Mouse (Mus musculus) T-cell, adult 2 months (primary cell): ENCODE measurements around the gene Tuba8.

Source experiments
- DNase-seq: peaks from one replicate; pipeline ENCODE4 v3.0.0; 2022; ENCODE audit warnings: low spot score

The Tuba8 gene

DNA sequence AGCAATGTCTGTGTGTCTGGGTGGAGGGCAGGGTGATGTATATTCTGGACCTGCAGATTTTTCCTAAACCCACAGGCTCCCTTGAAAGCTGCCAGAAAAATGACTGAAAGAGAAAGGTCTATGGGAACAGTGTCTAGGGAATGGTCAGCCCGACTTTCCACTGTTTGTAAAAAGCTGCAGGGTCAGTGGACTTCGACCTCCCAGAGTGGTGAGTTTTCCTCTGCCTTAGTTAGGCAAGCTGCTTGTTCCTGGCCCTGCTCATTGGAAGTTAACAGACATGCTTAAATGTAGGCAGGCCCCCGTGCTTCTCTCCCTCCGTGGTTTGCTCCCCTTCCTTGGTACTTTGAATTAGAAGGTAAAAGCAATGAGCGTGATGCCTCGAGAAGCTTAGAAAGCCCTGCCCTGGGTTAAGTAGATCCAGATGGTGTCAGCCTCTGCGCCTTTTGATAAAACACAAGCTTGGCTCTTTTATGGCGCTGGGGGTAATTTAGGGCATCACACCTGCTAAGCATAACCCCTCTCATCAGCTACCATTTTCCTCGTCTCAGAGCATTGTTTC, 12.6 kb upstream of the Tuba8 start:
- no peak for DNase-seq

DNA sequence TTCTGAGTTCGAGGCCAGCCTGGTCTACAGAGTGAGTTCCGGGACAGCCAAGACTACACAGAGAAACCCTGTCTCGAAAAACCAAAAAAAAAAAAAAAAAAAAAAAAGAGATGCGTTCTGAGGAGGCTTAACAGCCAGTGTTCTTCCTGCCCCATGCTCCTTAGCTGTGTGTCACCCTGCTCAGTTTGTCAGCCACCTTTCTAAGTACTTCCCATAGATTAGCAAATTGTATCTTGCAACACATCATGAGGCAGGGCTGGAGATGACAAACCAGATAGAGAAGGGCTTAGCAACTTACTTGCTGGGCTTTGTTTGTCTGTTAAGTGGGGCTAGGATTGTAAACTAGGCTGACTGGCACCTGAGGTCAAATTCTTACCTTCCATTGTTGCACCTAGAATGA, 10.0 kb upstream of the Tuba8 start:
- no peak for DNase-seq

DNA sequence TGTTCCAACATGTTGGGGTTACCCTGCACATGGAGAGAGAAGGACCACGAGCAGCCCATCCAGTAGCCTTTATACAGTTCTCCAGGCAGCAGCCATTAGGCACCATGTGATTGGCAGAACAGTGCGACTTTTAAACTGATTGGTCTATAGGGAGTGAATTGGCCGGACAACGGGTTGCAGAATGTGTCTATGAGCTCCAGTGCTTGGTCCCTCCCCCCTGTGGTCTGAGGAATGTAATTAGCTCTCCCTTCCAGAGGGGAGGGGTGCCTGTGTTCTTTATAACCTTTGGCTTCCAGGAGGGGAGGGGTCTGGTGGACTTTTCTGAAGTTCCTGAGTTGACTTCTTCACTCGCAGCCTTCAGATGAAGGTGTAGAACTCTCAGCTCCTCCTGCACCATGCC, 8.5 kb upstream of the Tuba8 start:
- DNase-seq: no peak

DNA sequence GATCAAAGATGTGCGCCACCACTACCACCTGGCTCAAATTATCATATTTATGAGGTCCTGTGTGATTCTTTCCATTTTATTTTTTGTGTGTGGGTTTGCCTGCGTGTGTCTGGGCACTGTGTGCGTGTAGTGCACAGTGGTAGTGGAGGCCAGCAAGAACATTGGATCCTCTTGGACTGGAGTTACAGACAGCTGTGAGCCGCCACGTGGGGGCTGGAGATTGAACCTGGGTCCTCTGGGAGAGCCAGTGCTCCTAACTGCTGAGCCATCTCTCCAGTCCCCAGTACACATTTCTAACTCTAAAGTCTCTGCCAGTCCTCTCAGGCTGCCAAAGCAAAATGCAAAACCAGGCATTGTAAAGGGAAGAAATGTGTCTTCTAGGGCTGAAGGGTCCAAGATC, 4.0 kb upstream of the Tuba8 start:
- no peak for DNase-seq

DNA sequence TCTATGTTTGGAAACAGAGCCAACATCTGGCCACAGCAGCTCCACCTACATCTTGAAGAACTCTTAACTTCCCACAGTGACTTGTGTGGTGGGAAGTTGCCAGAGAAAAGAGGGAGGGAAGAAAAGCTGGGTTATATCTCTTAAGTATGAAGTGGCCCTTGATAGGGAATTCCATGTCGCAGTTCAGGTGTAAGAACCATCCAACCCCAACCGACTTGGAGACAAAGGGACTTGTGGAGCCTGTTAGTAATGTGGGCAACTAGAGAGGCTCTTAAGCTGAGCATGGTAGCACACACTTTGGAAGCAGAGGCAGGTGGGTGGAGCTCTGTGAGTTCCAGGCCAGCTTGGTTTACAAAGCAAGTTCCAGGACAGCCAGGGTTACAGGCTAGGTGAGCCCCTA, 912 bp upstream of the Tuba8 start:
- DNase-seq: no peak

DNA sequence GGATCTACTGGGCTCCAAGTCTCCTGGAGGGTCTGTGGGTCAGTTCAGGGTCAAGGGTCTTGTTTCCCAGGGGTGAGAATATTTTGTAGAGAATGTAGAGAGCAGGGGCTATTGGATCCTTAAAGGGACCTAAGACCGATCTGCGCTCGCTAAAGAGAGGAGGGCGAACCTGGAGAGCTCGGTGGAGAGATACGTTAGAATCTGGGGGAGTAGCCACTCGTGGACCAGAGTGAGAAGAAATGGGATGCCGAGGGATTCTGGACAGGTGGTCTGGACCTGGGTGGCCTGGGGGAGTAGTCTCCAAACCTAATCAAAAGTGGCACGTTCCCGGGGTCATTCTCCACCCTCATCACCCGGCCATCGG, 412 bp downstream of the Tuba8 start:
- no peak for DNase-seq

DNA sequence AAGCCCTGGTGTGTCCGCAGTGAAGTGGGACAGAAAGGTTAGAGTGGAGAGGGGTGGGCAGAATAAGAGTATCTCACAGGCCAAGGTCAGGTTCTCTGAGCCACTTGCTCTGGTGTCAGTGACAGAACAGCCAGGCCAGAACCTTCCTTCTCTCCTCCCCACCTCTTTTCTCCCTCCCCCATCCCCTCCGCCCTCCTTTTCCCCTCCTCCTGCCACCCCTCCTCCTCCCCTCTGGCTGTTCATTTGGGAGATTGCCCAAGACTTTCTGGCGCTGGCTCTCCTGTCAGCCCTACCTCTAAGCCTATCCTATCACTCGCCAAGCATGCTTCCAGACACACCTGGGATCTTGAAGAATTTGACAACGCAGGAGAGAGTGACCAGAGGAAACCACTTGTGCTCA, 1.2 kb downstream of the Tuba8 start:
- DNase-seq: no peak

DNA sequence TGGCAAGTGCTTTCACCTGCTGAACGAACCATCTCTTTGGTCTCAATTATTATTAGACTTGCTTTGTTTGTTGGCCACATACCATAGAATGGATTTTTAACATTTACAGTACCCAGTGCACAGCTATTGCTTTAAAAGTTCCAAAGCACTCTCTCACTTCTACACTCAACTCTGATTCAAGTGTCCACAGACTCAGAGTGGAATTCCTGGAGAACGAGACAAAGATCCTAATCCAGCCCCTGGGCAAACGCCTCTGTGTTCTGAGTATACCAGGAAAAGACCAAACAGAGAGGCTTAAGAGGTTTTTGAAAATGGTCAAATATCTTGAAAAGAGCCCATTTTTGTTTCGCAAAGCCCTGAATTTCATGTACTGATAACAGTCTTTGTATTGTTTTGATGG, 2.5 kb downstream of the Tuba8 start:
- DNase-seq: no peak

DNA sequence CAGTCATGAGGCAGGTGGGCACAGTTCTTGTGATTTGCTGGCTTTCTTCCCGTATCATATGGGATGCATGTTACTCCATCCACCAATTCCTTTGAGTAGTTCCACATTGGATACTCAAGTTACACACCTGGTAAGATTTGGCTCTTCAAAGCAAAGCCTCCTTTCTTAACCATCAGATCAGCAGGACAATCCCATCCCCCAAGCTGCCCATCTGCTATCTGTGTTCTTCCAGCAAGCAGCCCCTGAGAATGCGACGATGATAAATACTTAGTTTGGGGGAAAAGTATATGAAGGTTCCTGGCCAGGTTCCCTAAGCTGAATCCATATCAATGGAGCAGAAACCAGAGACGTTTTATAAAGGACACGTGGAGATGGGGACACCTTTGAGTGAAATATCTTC, 3.7 kb downstream of the Tuba8 start:
- no peak for DNase-seq

DNA sequence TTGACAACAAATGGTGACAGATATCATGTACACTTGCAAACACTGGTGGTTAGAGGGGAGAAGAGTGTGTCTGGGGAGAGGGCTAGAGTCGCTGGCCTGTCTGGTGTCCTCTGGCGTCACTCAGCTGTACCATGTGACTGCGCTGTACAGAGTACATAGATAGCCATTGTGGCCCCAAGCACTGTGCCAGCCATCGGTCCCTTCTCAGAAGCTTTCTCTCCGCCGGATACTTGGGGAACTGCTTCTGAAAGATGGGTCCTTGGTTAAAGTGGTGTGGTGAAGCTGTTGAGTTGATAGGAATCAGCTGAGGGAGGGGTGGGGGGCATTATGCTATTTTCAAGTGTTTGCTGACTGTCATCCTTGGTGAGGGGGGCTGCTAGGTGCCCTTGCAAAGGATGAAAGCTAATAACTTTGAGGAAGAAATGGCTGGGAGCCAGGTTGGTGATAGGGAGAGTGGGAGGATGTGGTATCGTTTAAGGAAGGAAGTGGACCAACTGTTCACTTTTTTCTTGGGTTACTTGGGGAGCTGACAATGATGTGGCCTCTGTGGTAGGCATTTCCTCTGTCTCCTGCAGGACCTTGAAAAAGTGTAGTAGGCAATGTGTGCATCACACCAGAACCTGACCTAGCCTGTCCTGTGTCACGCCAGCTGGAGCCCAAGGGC, 4.3 kb downstream of the Tuba8 start:
- DNase-seq: peak; percentile 39

DNA sequence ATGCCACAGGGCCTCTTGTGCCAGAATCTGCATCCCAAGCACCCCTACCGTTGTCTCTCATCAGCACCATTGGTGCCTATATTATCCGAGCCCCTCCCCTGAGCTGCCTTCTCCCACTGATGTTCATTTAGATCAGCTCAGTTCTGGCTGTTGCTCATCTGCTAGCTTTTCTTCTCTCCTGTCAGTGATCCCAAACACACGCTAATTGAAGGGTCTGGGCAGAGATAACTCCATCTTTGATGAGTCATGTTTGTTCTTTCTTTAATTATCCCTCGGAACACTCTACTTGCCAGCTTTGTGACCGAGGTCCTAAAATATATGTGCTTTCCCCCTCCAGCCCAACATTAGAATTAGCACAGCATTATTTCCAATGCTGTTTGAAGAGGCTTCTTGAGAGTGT, 4.8 kb downstream of the Tuba8 start:
- no peak for DNase-seq

DNA sequence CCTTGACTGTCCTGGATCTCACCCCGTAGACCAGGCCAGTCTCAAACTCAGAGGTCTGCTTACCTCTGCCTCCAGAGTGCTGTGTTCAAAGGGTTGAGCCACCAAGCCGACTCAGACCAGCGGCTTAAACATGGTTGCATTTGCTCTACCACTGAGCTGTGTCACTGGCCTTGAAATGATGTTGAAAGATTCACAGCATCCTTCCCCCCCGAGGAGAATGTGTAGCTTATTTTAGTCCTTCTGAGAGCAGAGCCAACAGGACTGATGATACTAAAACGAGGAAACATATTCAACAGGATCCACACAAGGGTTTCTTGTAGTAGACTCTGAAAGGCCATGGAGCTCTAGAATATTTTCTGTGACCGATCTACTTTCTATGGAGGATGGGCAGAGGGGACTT, 5.4 kb downstream of the Tuba8 start:
- DNase-seq: no peak

DNA sequence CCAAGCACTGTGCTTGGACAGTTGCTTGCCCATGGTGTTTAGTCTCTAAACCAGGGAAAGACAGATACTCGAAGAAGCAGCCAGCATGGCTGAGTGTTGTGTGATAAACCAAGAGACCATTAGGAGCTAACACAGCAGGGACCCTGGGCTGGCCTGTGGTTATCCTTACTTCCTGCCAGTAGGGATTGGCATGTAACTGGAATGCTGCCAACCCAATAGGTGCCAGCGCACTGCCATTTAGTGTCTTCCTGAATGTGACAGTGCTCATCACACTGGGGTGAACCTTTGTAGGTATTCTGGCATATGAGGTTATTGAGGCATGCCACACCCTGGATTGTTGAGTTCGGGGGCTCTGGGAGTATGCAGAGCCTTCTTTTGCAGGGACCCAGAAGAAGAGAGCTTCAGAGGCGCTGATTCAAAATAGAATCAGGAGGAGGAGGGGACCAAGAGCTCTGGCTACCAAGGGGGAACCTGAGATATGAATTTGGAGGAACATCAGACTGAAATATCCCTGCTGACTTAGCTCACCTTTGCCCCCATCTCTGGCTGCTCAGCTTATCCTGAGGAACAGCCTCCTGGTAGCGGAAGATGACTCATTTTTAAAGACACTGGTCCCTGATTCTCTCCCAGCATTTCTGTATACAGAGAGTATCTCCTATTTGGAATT, 6.2 kb downstream of the Tuba8 start:
- DNase-seq: no peak

DNA sequence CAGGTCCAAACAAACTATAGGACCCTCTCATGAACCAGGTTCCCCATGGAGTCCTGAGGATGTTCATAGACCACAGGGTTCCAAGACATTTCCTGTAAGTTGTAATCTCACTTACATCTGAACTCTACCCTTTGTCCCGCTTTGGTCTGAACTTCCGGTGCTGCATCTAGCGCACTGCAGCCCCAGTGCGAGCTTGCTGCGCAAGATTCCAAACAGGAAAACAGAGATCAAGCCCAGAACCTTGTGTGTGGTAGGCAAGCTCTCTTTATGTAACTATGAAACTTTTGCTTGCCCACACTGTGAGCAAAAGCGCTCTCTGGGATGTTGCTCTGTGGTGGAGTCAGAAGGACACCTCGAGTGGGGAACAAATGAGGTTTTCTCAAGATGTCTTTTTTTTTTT, 7.5 kb downstream of the Tuba8 start:
- DNase-seq: peak; percentile 39

DNA sequence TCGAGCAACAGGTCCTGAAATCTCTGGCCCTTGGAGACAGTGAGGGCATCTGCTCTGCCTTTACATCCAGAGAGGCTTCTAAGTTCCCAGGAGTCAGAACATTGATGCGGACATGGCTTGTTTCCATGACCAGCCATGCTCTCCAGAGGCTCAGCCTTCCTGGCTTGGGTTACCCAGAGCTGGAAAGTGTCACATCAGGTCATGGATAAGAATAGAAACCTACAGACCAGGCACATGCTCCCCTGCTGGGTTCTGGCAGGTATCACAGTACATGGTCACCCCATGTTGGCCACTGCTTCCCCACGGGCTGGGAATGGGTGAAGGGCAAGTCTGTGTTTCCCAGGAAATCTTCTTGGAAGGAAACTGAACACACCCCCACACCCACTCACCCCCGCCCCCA, 8.9 kb downstream of the Tuba8 start:
- no peak for DNase-seq

DNA sequence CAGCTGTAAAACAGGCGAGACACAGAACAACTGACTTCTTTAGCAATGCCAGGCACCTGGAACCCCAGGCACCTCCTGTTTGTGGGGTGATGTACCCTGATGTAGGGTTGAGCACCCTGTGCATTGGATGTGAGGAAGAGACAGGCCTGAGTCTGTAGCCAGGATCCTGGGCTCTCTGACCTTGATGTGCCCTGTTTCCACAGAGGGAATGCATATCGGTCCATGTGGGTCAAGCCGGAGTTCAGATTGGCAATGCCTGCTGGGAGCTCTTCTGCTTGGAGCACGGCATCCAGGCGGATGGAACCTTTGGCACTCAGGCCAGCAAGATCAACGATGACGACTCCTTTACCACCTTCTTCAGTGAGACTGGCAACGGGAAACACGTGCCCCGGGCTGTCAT, 9.7 kb downstream of the Tuba8 start:
- DNase-seq: no peak

DNA sequence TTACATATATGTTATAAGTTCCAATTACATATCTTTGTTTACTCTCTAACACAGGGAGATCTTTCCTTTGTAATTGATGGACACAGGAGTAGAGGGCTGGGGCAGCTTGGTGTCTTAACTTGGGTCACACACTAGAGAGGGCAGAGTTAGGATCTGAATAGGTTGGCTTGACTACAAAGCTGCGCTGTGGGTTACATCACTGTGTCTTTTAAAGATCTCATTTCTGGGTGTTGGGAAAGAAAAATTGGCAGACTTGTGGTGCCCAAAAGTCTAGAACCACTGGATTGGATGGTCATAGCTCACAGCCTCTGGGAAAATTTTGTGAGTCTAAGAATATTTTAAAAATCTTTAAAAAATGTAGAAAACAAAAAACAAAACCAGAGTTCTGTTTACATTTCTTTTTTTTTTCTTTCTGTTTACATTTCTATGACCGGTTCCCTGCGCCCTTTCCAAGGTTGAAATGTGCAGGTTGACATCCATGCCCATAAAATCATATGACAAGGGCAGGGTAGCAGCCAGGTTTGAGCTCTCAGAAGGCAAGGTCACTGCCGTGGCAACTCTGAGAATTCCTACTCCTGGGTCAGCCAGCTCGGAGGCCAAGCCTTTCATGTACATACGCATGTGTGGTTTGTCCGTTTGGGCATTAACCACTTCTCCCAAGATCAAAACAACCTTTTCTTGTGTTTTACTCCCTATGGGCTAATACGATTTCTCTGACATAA, 11.5 kb downstream of the Tuba8 start:
- DNase-seq: no peak

DNA sequence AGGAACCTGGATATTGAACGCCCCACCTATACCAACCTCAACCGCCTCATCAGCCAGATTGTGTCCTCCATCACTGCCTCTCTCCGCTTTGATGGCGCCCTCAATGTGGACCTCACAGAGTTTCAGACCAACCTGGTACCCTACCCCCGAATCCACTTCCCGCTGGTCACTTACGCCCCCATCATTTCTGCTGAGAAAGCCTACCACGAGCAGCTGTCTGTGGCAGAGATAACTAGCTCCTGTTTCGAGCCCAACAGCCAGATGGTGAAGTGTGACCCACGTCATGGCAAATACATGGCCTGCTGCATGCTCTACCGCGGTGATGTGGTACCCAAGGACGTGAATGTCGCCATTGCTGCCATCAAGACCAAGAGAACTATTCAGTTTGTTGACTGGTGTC, 12.5 kb downstream of the Tuba8 start:
- no peak for DNase-seq

DNA sequence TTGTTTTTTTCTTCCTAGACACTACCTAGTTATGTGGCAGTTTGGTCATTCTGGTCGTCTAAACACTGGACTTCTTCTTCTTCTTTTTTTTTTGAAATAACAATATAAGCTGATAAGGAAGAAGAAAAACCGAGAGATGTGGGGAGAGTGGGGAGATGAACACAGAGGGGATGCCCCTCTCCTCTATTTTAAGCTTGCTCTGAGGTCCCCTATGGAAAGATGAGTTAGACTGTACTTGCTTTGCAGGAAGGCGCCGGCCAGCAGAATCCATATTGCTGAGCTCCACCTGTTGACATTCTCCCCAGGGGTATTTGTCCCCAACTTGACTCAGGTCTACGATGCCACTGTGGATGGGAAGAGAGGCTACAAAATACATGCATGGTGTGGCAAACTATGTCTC, 13.6 kb downstream of the Tuba8 start:
- DNase-seq: no peak

DNA sequence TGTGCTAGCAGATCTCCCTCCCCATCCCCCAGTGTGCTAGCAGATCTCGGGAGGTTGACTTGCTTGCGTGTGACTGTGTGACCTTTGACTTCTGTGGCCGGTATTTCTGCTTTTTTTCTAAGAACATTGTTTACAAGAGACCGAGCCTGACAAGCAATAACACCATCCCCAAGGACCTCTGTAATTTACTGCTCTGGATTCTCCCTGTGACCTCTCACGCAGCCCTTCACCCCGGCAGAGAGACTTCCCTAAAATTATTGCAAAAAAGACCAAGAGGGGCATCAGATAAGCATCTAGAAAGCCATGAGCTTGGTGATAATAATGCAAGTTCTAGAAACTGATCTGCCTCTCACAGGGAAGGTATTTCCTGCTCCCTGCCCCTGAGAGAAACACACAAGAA, 14.5 kb downstream of the Tuba8 start:
- no peak for DNase-seq

DNA sequence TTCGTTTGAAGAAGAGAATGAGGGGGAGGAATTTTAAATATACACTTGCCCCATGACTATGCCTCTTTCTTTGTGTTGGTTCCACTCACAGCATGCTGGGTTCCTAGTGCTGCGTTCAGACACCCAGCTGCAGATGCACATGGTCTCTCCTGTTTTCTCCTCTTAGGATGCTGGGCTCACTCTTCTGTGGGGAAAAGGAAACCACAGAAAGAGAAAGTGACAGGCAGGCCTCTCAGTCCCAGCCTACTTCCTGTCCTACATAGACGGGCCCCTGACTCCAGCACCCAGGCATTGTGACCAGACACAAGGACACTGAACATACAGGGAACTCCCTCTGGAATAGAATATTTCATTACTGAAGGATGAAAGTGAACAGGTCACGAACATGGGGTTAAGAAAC, 15.5 kb downstream of the Tuba8 start:
- DNase-seq: no peak

DNA sequence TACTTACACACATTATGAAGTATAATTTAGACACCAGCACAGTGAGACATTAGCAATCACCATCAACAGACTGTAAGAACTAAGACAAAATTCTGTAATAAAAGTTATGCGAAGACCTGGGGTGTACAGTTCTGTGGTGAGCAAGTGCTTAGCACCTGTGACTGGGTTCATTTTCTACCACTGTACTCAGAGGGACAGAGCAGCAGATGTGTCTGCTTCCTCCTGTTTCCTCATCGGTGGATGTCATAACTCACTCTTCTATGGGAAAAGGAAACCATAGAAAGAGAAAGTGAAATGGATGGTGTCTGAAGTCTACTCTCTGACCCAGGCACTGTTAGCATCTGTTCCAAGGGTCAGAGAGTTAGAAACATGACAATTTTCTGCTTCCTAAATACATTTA, 16.2 kb downstream of the Tuba8 start:
- no peak for DNase-seq

DNA sequence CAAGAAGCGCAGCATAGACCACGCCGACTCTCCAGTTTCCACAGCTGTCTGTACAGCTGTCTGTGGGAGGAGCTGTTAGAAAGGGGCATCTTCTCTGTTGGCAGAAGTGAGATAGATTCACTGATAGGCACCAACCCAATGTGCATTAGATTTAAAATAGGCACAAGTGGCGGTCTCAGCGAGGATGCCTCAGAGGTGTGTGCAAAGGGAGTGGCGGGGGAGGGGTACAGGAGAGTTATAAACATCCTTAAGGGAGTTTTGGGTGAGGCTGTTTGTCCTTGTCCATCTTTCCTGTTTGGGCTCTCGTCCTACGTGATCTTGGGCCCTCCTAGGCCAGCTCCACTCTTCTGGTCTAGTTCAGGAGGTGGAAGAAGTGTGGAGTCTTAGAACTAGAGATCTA, 17.9 kb downstream of the Tuba8 start:
- no peak for DNase-seq
